Mouse (Mus musculus): ENCODE results near the gene Plcg2.

- TF ChIP-seq CTCF (conservative IDR thresholded peaks at IDR 0.05; ENCODE audit: insufficient read depth, insufficient read length, low read depth, low read length) (no peak), POLR2A (IDR thresholded peaks at IDR 0.05; ENCODE audit: low read depth, low read length) (no peak)
Measured at GRCm38 (mm10) chr8:117517861-117518260, 19.8 kb downstream of the Plcg2 start.

Measured in kidney, adult 2 months (tissue).